Mouse (Mus musculus) intestine, embryonic 14.5 days (tissue): ENCODE data around the gene Mybbp1a. TPM values are rescaled to one million over a fixed set of nuclear protein-coding genes. Genes with fewer than 3 reads are reported as not detected.
A peak's percentile ranks its signal among the peaks of the same experiment; 100 is the strongest.

ENCODE experiments used
- ATAC-seq: fragments of 200-750 bp; cut with Nextera tagmentation; replicated peaks from 2 replicates; pipeline ENCODE4 v1.8.0; 2017; ENCODE audit warnings: low read depth, moderate number of reproducible peaks, moderate TSS enrichment, moderate library complexity; ENCODE audit not compliant: low FRiP score, low TSS enrichment
- DNase-seq: peaks from one replicate; pipeline ENCODE4 v3.0.0-alpha.2; 2018; ENCODE audit warnings: low spot score
- H3K27ac ChIP-seq: fragments of 300-500 bp; sonication (generic); 2 replicates; pipeline ENCODE4 v1.5.1; 2014; ENCODE audit warnings: low read depth, mild to moderate bottlenecking, control low read depth
- H3K27me3 ChIP-seq: fragments of 300-500 bp; sonication (generic); replicated peaks from 2 replicates; pipeline ENCODE4 v1.6.1; 2014; ENCODE audit warnings: low read length, control low read depth; ENCODE audit not compliant: control insufficient read depth, insufficient read depth
- H3K36me3 ChIP-seq: fragments of 300-500 bp; sonication (generic); 2 replicates; pipeline ENCODE4 v1.6.1; 2014; ENCODE audit warnings: low read length, control low read depth; ENCODE audit not compliant: control insufficient read depth, insufficient read depth
- H3K4me1 ChIP-seq: fragments of 300-500 bp; sonication (generic); replicated peaks from 2 replicates; pipeline ENCODE4 v1.6.1; 2014; ENCODE audit warnings: low read length, control low read depth, mixed read lengths; ENCODE audit not compliant: control insufficient read depth, insufficient read depth
- H3K4me2 ChIP-seq: fragments of 300-500 bp; sonication (generic); 2 replicates; pipeline ENCODE4 v1.6.1; 2014; ENCODE audit warnings: low read length
- H3K4me3 ChIP-seq: fragments of 300-500 bp; sonication (generic); 2 replicates; pipeline ENCODE4 v1.5.1; 2014; ENCODE audit warnings: low read depth, low read length, control low read depth, mixed read lengths
- H3K9ac ChIP-seq: fragments of 300-500 bp; sonication (generic); 2 replicates; pipeline ENCODE4 v1.6.1; 2014; ENCODE audit warnings: mild to moderate bottlenecking, low read length
- H3K9me3 ChIP-seq: fragments of 300-500 bp; sonication (generic); 2 replicates; pipeline ENCODE4 v1.6.1; 2016; ENCODE audit warnings: low read length, control low read depth; ENCODE audit not compliant: control insufficient read depth
- WGBS: fragments of 180-500 bp; shearing (Covaris S2); extraction: QIAGEN DNeasy Blood & Tissue Kit; methylation state at CpG from one replicate; pipeline ENCODE4 v1.1.7; 2014; 5-methylcytosine and 5-hydroxymethylcytosine counted together
- polyA plus RNA-seq: library from polyadenylated mRNA; unstranded; fragments of >200 nt; fragmentation: Nextera tagmentation; extraction: Ambion mirVana; gene quantifications from 2 replicates; pipeline ENCODE4 v1.2.1, GENCODE M21; 2014

Gene Mybbp1a
- polyA plus RNA-seq, 1 experiment from 2014 or later = 173 TPM

DNA sequence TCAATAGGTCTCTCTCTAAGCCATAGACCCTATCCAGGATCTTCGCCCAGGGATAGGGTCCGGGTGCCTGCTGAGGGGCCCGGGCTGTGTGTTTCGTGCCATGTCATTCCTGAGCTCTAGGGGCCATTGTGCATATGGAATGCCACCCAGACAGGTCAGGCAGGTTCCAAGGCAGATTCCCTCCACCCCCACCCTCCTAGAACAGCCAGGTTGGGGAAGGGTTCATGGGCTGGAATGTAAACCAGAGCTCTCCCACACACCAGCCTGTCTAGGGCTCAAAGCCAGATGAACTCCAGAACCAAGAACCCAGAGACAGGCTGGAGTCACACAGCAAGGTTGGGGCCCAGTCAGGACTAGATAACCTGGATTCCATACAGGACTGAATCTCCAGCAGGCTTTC, 32.4 kb downstream of the Mybbp1a start:
- Histone ChIP-seq H3K4me3 (no peak overlapping the region), H3K27ac (no peak overlapping the region), H3K4me1 (peaks cover 13% of the 10 kb centered on the region), H3K9me3 (no peaks in the 10 kb centered on the region), H3K36me3 (no peaks in the 10 kb centered on the region), H3K27me3 (no peaks in the 10 kb centered on the region), H3K9ac (no peak overlapping the region), H3K4me2 (no peak overlapping the region)
- peak; percentile 51; the same call in 1 of the 2 replicates for ATAC-seq
- DNase-seq = no peak
- 63% methylated on average over 4 of the region's 4 CpGs for WGBS

DNA sequence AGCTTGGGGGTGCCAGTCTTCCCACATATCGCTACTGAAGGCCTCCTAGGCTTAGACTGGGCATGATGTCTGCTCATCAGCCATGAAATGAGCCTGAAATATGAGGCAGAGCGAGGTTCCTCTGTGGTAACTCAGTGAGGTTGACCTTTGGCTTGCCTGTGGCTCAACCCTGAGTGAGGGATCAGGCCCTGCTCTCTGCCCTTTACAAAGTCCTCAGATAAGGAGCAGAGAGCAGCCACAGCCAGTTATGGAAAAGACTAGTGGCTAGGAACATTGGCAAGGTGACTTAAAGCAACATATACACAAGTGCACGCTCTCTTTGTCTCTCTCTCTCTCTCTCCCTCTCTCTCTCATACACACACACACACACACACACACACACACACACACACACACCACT, 33.8 kb downstream of the Mybbp1a start:
- no peak overlapping the region for H3K4me2 ChIP-seq
- no peak overlapping the region for H3K9ac ChIP-seq
- 72% methylated on average over 3 of the region's 3 CpGs for WGBS
- DNase-seq (no peak), ATAC-seq (no peak)
- H3K9me3 ChIP-seq = no peaks in the 10 kb centered on the region
- no peak overlapping the region for H3K27ac ChIP-seq
- H3K4me3 ChIP-seq = no peak overlapping the region
- H3K27me3 ChIP-seq = no peaks in the 10 kb centered on the region
- H3K36me3 ChIP-seq = no peaks in the 10 kb centered on the region
- H3K4me1 ChIP-seq = peaks cover 4% of the 10 kb centered on the region

DNA sequence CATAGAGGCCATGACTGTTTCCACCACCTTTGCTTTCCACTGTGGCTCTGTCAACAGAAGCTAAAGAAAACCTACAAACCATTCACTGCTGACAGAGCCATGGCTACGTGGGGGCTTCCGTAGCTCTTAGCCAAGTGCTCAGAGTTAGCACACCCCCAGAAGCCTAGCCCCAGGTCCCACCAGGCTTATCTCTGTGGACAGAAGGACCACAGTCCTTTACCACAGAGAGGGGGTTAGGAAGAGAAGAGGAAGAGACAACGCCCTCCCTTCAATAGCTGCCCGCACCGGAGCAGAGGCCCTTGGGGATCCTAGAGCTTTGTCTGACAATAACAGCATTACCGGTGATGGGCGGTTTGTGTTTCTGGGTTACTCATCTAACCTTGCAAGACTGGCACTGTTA, 34.3 kb downstream of the Mybbp1a start:
- Histone ChIP-seq H3K4me1 (no peaks in the 10 kb centered on the region; the same call in 1 of the 2 replicates), H3K9ac (no peak overlapping the region), H3K9me3 (no peaks in the 10 kb centered on the region), H3K4me2 (no peak overlapping the region), H3K36me3 (no peaks in the 10 kb centered on the region), H3K4me3 (no peak overlapping the region), H3K27me3 (no peaks in the 10 kb centered on the region), H3K27ac (no peak overlapping the region)
- ATAC-seq = no peak
- WGBS = 76% methylated on average over 7 of the region's 7 CpGs
- no peak for DNase-seq

DNA sequence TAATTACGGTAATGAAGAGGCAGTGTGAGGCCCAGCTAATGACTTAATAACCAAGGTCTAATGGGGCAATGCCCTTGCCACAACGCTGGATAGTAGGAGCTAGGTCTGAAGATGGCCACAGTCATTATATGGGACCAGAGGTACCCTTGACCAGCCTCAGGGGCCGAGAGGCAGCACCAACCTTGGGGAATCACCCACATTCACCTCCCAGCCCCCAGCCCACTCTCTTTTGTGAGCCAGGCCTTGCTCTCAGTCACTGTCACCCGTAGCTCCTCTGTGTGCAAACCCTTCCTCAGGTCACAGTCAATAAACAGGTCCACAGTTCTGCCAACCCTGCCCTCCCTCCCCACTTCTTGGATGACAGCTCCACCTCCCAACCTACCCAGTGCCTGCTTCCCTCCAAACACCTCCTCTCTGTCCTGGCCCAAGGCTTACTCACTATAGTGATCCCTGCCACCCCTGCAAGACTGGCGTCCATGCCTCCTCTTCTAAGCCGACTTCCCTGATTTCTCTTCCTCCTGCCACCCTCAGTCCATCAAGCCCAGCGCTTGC, 35.0 kb downstream of the Mybbp1a start:
- 75% methylated on average over 7 of the region's 7 CpGs for WGBS
- H3K9me3 ChIP-seq = no peaks in the 10 kb centered on the region
- no peaks in the 10 kb centered on the region for H3K27me3 ChIP-seq
- no peaks in the 10 kb centered on the region for H3K36me3 ChIP-seq
- DNase-seq (no peak), ATAC-seq (no peak)
- H3K4me2 ChIP-seq = no peak overlapping the region
- H3K4me3 ChIP-seq = no peak overlapping the region
- no peak overlapping the region for H3K9ac ChIP-seq
- H3K27ac ChIP-seq = no peak overlapping the region
- H3K4me1 ChIP-seq = no peaks in the 10 kb centered on the region; the same call in 1 of the 2 replicates

DNA sequence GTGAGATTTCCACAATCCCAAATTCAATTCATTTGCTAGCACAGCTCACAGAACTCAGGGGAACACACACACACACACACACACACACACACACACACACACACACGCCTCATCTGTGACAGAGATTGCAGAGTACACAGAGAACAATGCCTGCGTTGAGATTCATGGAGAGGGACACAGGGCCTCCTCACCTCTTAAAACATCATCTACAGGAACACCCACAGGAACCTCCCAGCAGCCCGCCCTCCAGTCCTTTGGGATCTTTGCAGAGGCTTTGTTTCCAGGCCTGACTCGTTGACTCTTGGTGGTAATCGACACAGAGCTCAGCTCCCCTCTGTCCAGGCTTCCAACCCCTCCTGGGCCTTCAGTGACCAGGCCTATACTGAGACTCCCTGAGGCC, 36.0 kb downstream of the Mybbp1a start:
- H3K4me1 ChIP-seq = no peaks in the 10 kb centered on the region; the same call in 1 of the 2 replicates
- no peak overlapping the region for H3K27ac ChIP-seq
- no peak overlapping the region for H3K9ac ChIP-seq
- ATAC-seq (no peak), DNase-seq (no peak)
- no peaks in the 10 kb centered on the region for H3K36me3 ChIP-seq
- no peak overlapping the region for H3K4me2 ChIP-seq
- H3K4me3 ChIP-seq = no peak overlapping the region
- WGBS = 44% methylated on average over 5 of the region's 5 CpGs
- no peaks in the 10 kb centered on the region for H3K27me3 ChIP-seq
- no peaks in the 10 kb centered on the region for H3K9me3 ChIP-seq

DNA sequence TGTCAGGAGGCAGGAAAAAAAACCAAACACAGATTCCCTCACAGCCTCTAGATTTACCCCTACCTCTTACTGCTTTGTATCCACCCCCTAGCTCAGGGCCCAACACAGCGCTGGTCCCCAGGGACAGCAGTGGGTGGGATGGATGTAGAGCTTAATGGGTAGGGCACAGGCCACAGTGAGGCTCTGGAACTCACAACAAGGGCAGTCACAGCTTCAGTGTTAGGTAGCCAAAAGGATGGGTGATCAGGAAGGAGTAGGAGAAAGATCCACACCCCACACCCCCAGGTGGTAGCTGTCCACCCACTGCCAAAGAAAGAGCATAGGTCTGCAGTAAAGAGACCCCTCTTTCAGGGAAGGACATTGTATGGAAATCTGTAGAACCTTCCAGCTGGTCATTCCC, 36.5 kb downstream of the Mybbp1a start:
- 83% methylated on average over 1 of the region's 1 CpGs for WGBS
- ATAC-seq (no peak), DNase-seq (no peak)
- Histone ChIP-seq H3K9ac (no peak overlapping the region), H3K27me3 (no peaks in the 10 kb centered on the region), H3K27ac (no peak overlapping the region), H3K36me3 (no peaks in the 10 kb centered on the region), H3K9me3 (no peaks in the 10 kb centered on the region), H3K4me3 (no peak overlapping the region), H3K4me1 (no peaks in the 10 kb centered on the region; the same call in 1 of the 2 replicates), H3K4me2 (no peak overlapping the region)

DNA sequence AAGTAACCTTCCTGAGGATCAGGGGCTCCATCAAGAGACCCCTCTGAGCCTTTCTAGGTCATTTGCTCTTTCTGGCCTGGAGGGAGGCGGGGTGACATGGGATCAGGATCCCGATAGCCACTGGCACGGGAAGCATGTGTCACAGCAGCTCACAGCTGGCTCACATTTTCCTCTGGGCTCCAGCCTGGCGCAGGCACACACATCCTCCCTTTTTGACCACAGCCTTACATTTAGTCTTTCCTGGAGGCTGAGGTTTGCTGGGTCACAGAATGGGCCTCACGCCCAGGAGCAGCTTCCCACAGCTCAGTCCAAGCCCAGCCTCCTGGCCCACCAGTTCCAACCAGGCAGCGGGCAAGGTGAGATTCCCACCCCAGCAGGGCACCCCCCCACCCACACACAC, 37.1 kb downstream of the Mybbp1a start:
- 0 out of 2 replicates have a peak overlapping the region, but pooled peaks have one; percentile 2 for H3K27ac ChIP-seq
- no peaks in the 10 kb centered on the region for H3K9me3 ChIP-seq
- H3K36me3 ChIP-seq = no peaks in the 10 kb centered on the region
- no peak overlapping the region for H3K4me3 ChIP-seq
- H3K4me1 ChIP-seq = no peaks in the 10 kb centered on the region; the same call in 1 of the 2 replicates
- ATAC-seq = no peak
- no peaks in the 10 kb centered on the region for H3K27me3 ChIP-seq
- no peak overlapping the region for H3K9ac ChIP-seq
- no peak for DNase-seq
- no peak overlapping the region for H3K4me2 ChIP-seq
- WGBS = 68% methylated on average over 6 of the region's 6 CpGs

DNA sequence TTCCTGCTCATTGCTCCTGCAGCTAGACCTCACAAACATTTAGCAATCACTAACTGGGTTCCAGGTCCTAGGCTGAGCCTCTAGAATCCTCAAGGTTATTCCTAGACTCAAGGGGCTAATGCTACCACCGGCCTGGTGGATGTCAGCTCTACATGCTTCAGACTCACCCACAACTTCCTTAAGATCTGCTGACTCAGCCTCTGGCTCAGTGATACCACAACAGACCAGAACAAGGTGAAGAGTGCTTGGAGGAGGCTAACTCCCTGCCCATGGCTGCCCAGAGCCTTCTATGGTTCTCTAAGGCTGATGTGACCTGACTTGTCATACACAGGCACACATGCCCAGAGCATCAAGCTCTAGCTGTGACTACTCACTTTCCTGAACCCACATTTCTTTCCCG, 38.3 kb downstream of the Mybbp1a start:
- Histone ChIP-seq H3K4me2 (no peak overlapping the region), H3K36me3 (no peaks in the 10 kb centered on the region), H3K4me1 (no peaks in the 10 kb centered on the region; the same call in 1 of the 2 replicates), H3K4me3 (no peak overlapping the region), H3K27me3 (no peaks in the 10 kb centered on the region), H3K9ac (no peak overlapping the region), H3K9me3 (no peaks in the 10 kb centered on the region), H3K27ac (no peak overlapping the region)
- DNase-seq (no peak), ATAC-seq (no peak)
- 78% methylated on average over 2 of the region's 2 CpGs for WGBS

DNA sequence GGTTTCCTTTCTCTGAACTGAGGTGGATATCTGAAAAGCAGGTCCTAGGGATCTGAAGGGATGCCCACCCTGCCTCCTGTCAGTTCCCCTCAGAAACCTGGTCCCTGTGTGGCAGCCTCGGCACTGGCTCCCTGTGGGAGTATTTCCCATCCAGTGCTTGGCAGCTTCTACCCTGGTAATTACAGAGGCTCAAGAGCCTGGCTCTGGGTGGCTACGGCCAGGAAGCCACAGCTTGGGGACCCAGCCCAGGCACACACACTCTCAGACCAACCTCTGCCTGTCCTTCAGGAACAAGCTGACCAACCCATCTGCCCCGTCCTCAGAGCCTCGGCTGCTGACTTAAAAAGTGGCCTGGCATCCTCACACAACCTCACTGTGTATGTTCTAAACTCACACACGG, 40.2 kb downstream of the Mybbp1a start:
- Histone ChIP-seq H3K27me3 (no peaks in the 10 kb centered on the region), H3K4me1 (no peaks in the 10 kb centered on the region; the same call in 1 of the 2 replicates), H3K27ac (no peak overlapping the region), H3K4me2 (no peak overlapping the region), H3K36me3 (no peaks in the 10 kb centered on the region), H3K9me3 (no peaks in the 10 kb centered on the region), H3K4me3 (no peak overlapping the region), H3K9ac (no peak overlapping the region)
- DNase-seq (no peak), ATAC-seq (no peak)
- WGBS = 75% methylated on average over 5 of the region's 5 CpGs
